Comparison of ENCODE assay signal across 17 mouse cellular contexts in the genomic region with DNA sequence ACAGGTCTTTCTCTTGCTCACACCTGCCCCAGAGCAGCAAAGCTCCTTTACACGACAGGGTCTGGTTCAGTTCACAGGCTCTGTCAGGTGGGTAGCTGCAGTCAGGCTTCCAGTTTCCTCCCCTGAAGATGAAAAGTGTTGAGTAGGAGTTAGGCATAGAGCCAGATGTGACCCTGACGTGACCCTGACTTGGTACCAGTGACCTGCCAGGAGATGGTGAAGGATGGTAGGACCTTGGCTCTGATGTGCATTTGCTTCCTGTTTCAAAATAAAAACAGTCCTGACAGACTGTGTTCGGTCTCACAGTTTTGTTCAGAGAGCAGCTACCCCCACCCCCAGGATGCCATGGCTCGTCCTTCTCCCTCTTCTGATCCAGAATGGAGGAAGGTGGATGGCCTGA. TPM values are rescaled to one million over a fixed set of nuclear protein-coding genes. Genes with fewer than 3 reads are reported as not detected.
DNase-seq lines count a peak whose midpoint lies in the region; ATAC-seq and TF ChIP-seq lines count a peak whose summit lies in the region.
"Had no signal": no experiment of that assay in that cellular context is flagged by ENCODE, and none has a peak within 500 bp of the region (broad histone marks: within the 10 kb centered on the region; RNA-seq: fewer than 3 reads in every experiment).

No protein-coding gene starts in this region.

- intact Hi-C loops in heart, adult 2 months (cut with DNase I): no loop called here

- DNase-seq in adrenal gland, adult 2 months: peak; percentile 75
- DNase-seq in adrenal gland, postnatal 25 days: no peak
- no peak for DNase-seq in lung, postnatal 4 days
- no peak for DNase-seq in stomach, postnatal 0 days (ENCODE audit: low spot score)
- no peak for DNase-seq in heart, adult 2 months
- DNase-seq: cerebellum, adult 9-10 months; cerebellum, postnatal 25 days; forebrain, postnatal 0 days; gastrocnemius, postnatal 14 days; heart, postnatal 36 days; kidney, adult 11 months had no signal

- H3K4me1 ChIP-seq in intestine, postnatal 0 days (replicated peaks; ENCODE audit: control insufficient read depth, insufficient read depth, low read length): no peaks in the 10 kb centered on the region; the same call in none of the 2 replicates
- H3K4me1 ChIP-seq in intestine, embryonic 16.5 days (ENCODE audit: control insufficient read depth, insufficient read depth, low read length): peaks cover 13% of the 10 kb centered on the region
- peaks cover 13% of the 10 kb centered on the region; the same call in 1 of the 2 replicates for H3K4me1 ChIP-seq in lung, embryonic 15.5 days
- H3K4me1 ChIP-seq in stomach, postnatal 0 days (replicated peaks; ENCODE audit: control insufficient read depth, insufficient read depth): peaks cover 7% of the 10 kb centered on the region
- no peaks in the 10 kb centered on the region for H3K4me1 ChIP-seq in heart, adult 2 months (ENCODE audit: control insufficient read depth, insufficient read depth, low read length)
- H3K4me1 ChIP-seq: hindbrain, embryonic 15.5 days had no signal

- no peak overlapping the region for H3K4me3 ChIP-seq in intestine, postnatal 0 days (ENCODE audit: low read depth, low read length)
- no peak overlapping the region for H3K4me3 ChIP-seq in intestine, embryonic 16.5 days (ENCODE audit: low read length)
- H3K4me3 ChIP-seq in lung, embryonic 15.5 days: no peak overlapping the region
- no peak overlapping the region for H3K4me3 ChIP-seq in stomach, postnatal 0 days (ENCODE audit: low read depth, low read length)
- no peak overlapping the region for H3K4me3 ChIP-seq in heart, adult 2 months
- H3K4me3 ChIP-seq: embryonic facial prominence, embryonic 10.5 days; heart, embryonic 13.5 days; hindbrain, embryonic 15.5 days had no signal

- no peaks in the 10 kb centered on the region for H3K9me3 ChIP-seq in intestine, postnatal 0 days (ENCODE audit: control insufficient read depth)
- H3K9me3 ChIP-seq in intestine, embryonic 16.5 days (ENCODE audit: control insufficient read depth, low read length): no peaks in the 10 kb centered on the region
- no peaks in the 10 kb centered on the region for H3K9me3 ChIP-seq in lung, embryonic 15.5 days
- no peaks in the 10 kb centered on the region for H3K9me3 ChIP-seq in stomach, postnatal 0 days (ENCODE audit: control insufficient read depth, low read length)
- H3K9me3 ChIP-seq: embryonic facial prominence, embryonic 10.5 days; heart, embryonic 13.5 days; hindbrain, embryonic 15.5 days had no signal

- H3K36me3 ChIP-seq in intestine, postnatal 0 days (ENCODE audit: control insufficient read depth, insufficient read depth): peaks cover 13% of the 10 kb centered on the region
- H3K36me3 ChIP-seq in intestine, embryonic 16.5 days (ENCODE audit: control insufficient read depth, insufficient read depth, low read length): no peaks in the 10 kb centered on the region
- H3K36me3 ChIP-seq in lung, embryonic 15.5 days: no peaks in the 10 kb centered on the region
- H3K36me3 ChIP-seq in stomach, postnatal 0 days (ENCODE audit: control insufficient read depth, insufficient read depth, low read length): no peaks in the 10 kb centered on the region
- H3K36me3 ChIP-seq in heart, adult 2 months (ENCODE audit: control insufficient read depth, insufficient read depth, low read length): no peaks in the 10 kb centered on the region

- no peak overlapping the region for H3K4me2 ChIP-seq in intestine, postnatal 0 days (replicated peaks; ENCODE audit: low read depth)
- no peak overlapping the region for H3K4me2 ChIP-seq in intestine, embryonic 16.5 days (ENCODE audit: low read depth, low read length)
- no peak overlapping the region for H3K4me2 ChIP-seq in lung, embryonic 15.5 days
- no peak overlapping the region for H3K4me2 ChIP-seq in stomach, postnatal 0 days (replicated peaks; ENCODE audit: low read depth)
- H3K4me2 ChIP-seq: heart, embryonic 13.5 days; hindbrain, embryonic 15.5 days had no signal

- H3K9ac ChIP-seq in intestine, postnatal 0 days (ENCODE audit: low read depth, low read length): no peak overlapping the region
- H3K9ac ChIP-seq in intestine, embryonic 16.5 days (ENCODE audit: low read depth, low read length): no peak overlapping the region
- H3K9ac ChIP-seq in lung, embryonic 15.5 days: no peak overlapping the region
- H3K9ac ChIP-seq in stomach, postnatal 0 days (ENCODE audit: low read length): no peak overlapping the region
- no peak overlapping the region for H3K9ac ChIP-seq in heart, adult 2 months (ENCODE audit: low read depth, low read length)
- H3K9ac ChIP-seq: forebrain, postnatal 0 days; heart, embryonic 13.5 days; hindbrain, embryonic 15.5 days had no signal

- TF ChIP-seq POLR2A in heart, adult 2 months (IDR thresholded peaks at IDR 0.05; ENCODE audit: insufficient read depth, low read depth, low read length): no peak

- TF ChIP-seq EP300 in stomach, postnatal 0 days (optimal IDR thresholded peaks at IDR 0.05): no peak
- TF ChIP-seq EP300 in heart, adult 2 months (IDR thresholded peaks at IDR 0.05; ENCODE audit: insufficient read depth, low read depth, low read length): no peak

- no peaks in the 10 kb centered on the region for H3K79me2 ChIP-seq in heart, adult 2 months (replicated peaks; ENCODE audit: control insufficient read depth, insufficient read depth, low read length)

- H3K27me3 ChIP-seq in intestine, postnatal 0 days (replicated peaks; ENCODE audit: control insufficient read depth, insufficient read depth, low read length): no peaks in the 10 kb centered on the region
- no peaks in the 10 kb centered on the region for H3K27me3 ChIP-seq in intestine, embryonic 16.5 days (replicated peaks; ENCODE audit: control insufficient read depth, insufficient read depth, low read length)
- H3K27me3 ChIP-seq in lung, embryonic 15.5 days: no peaks in the 10 kb centered on the region
- H3K27me3 ChIP-seq in stomach, postnatal 0 days (ENCODE audit: control insufficient read depth, insufficient read depth, low read length): no peaks in the 10 kb centered on the region
- H3K27me3 ChIP-seq in heart, adult 2 months (ENCODE audit: control insufficient read depth, insufficient read depth, low read length): no peaks in the 10 kb centered on the region
- H3K27me3 ChIP-seq: heart, embryonic 13.5 days; hindbrain, embryonic 15.5 days had no signal

- 86% methylated on average over 4 of the region's 4 CpGs for WGBS in intestine, postnatal 0 days
- 69% methylated on average over 4 of the region's 4 CpGs for WGBS in intestine, embryonic 16.5 days
- 81% methylated on average over 4 of the region's 4 CpGs for WGBS in lung, embryonic 15.5 days
- 83% methylated on average over 4 of the region's 4 CpGs for WGBS in stomach, postnatal 0 days
- WGBS in heart, adult 2 months: 92% methylated on average over 4 of the region's 4 CpGs

- H3K27ac ChIP-seq in intestine, postnatal 0 days (ENCODE audit: low read depth, low read length): 0 out of 2 replicates have a peak overlapping the region, but pooled peaks have one; percentile 80
- H3K27ac ChIP-seq in intestine, embryonic 16.5 days (ENCODE audit: low read length): no peak overlapping the region
- 0 out of 2 replicates have a peak overlapping the region, but pooled peaks have one; percentile 87 for H3K27ac ChIP-seq in lung, embryonic 15.5 days
- peak overlapping the region; percentile 93; the same call in 1 of the 2 replicates for H3K27ac ChIP-seq in stomach, postnatal 0 days (replicated peaks)
- no peak overlapping the region for H3K27ac ChIP-seq in heart, adult 2 months
- H3K27ac ChIP-seq: embryonic facial prominence, embryonic 10.5 days; heart, embryonic 13.5 days; hindbrain, embryonic 15.5 days had no signal

- no peak for ATAC-seq in intestine, postnatal 0 days
- no peak for ATAC-seq in intestine, embryonic 16.5 days
- no peak for ATAC-seq in lung, embryonic 15.5 days (ENCODE audit: borderline replicate concordance, extremely low read depth, low FRiP score, low TSS enrichment)
- no peak for ATAC-seq in stomach, postnatal 0 days (ENCODE audit: low FRiP score, low TSS enrichment)
- ATAC-seq: forebrain, postnatal 0 days had no signal

- no peak for TF ChIP-seq CTCF in intestine, postnatal 0 days (IDR thresholded peaks at IDR 0.05; ENCODE audit: low read depth)
- no peak for TF ChIP-seq CTCF in stomach, postnatal 0 days (IDR thresholded peaks at IDR 0.05; ENCODE audit: low read depth)
- TF ChIP-seq CTCF in heart, adult 2 months (IDR thresholded peaks at IDR 0.05): no peak

RNA-seq across cellular contexts. Expression of a gene that starts 23.3 kb away (rescaled TPM):
- under 1 TPM in 1 of 2 experiments, not detected in 1; 0.72 TPM for total RNA-seq in adrenal gland, adult 2 months (2021)
- polyA plus RNA-seq in adrenal gland, adult 2 months (2012; rRNA removed): 0.33 and 0.72 TPM in 2 replicates
- 0.43 and 0.57 TPM in 2 replicates for total RNA-seq in adrenal gland, postnatal 25 days (2021)
- polyA plus RNA-seq in intestine, postnatal 0 days (2015; fragmentation: Nextera tagmentation; extraction: Ambion mirVana): 0.24 and 0.26 TPM in 2 replicates
- 0.50 and 0.62 TPM in 2 replicates for polyA plus RNA-seq in intestine, embryonic 16.5 days (2015; fragmentation: Nextera tagmentation; extraction: Ambion mirVana)
- polyA plus RNA-seq in lung, embryonic 15.5 days (2015; fragmentation: Nextera tagmentation; extraction: Ambion mirVana): 0.49 and 0.61 TPM in 2 replicates
- 19.2 and 22.7 TPM in 2 replicates for polyA plus RNA-seq in stomach, postnatal 0 days (2015; fragmentation: Nextera tagmentation; extraction: Ambion mirVana)
- under 1 TPM; 0.09 to 0.21 TPM for total RNA-seq in heart, adult 2 months (2021)
- polyA plus RNA-seq in heart, adult 2 months (2012; rRNA removed): 0.09 and 0.14 TPM in 2 replicates
- total RNA-seq: gastrocnemius, postnatal 14 days; heart, postnatal 36 days had no signal

Comparison
In these comparisons a context has a peak if more than half of its experiments do, and no peak if none do; other contexts are left out.
1. H3K27ac ChIP-seq: peak in intestine, postnatal 0 days (single experiment), lung, embryonic 15.5 days (single experiment) and stomach, postnatal 0 days (single experiment); none in intestine, embryonic 16.5 days (single experiment) and heart, adult 2 months (single experiment).
2. RNA of a gene that starts 23.3 kb away (polyA plus RNA-seq): 19.2 to 22.7 TPM in stomach, postnatal 0 days; 0.33 to 0.72 TPM in adrenal gland, adult 2 months, 0.50 to 0.62 TPM in intestine, embryonic 16.5 days, 0.49 to 0.61 TPM in lung, embryonic 15.5 days, 0.24 to 0.26 TPM in intestine, postnatal 0 days and 0.09 to 0.14 TPM in heart, adult 2 months; every median in the first group is over 10 times any median in the second.